Mouse (Mus musculus) hindbrain, embryonic 12.5 days (tissue): ENCODE measurements at regions not wholly inside any gene's neighbourhood (a gene's known extent, or its start where the extent isn't known, plus 50 kb on each side); places are given as distances from the start of the nearest gene placed in this dataset.

Experiments used
- ATAC-seq: fragments of 200-750 bp; cut with Nextera tagmentation; 2 replicates; pipeline ENCODE4 v1.8.0; 2017; ENCODE audit warnings: moderate TSS enrichment; ENCODE audit not compliant: low FRiP score
- H3K27ac ChIP-seq: fragments of 300-500 bp; sonication (generic); 2 replicates; pipeline ENCODE4 v1.5.1; 2016; ENCODE audit warnings: mild to moderate bottlenecking
- H3K27me3 ChIP-seq: fragments of 300-500 bp; sonication (generic); 2 replicates; pipeline ENCODE4 v1.6.1; 2016; ENCODE audit warnings: mild to moderate bottlenecking
- H3K36me3 ChIP-seq: fragments of 300-500 bp; sonication (generic); 2 replicates; pipeline ENCODE4 v1.6.1; 2016; ENCODE audit warnings: mild to moderate bottlenecking
- H3K4me1 ChIP-seq: fragments of 300-500 bp; sonication (generic); 2 replicates; pipeline ENCODE4 v1.6.1; 2016
- H3K4me2 ChIP-seq: fragments of 300-500 bp; sonication (generic); replicated peaks from 2 replicates; pipeline ENCODE4 v1.6.1; 2016; ENCODE audit warnings: mild to moderate bottlenecking
- H3K4me3 ChIP-seq: fragments of 300-500 bp; sonication (generic); 2 replicates; pipeline ENCODE4 v1.5.1; 2016; ENCODE audit warnings: mild to moderate bottlenecking
- H3K9ac ChIP-seq: fragments of 300-500 bp; sonication (generic); 2 replicates; pipeline ENCODE4 v1.6.1; 2016; ENCODE audit warnings: mild to moderate bottlenecking, moderate library complexity
- H3K9me3 ChIP-seq: fragments of 300-500 bp; sonication (generic); replicated peaks from 2 replicates; pipeline ENCODE4 v1.6.1; 2016; ENCODE audit warnings: mild to moderate bottlenecking
- WGBS: fragments of 180-500 bp; shearing (Covaris S2); methylation state at CpG from one replicate; pipeline ENCODE4 v1.1.7; 2016; 5-methylcytosine and 5-hydroxymethylcytosine counted together

GRCm38 (mm10) chr7:75063816-75064215 lies 245.2 kb downstream of the Sv2b start:
- WGBS: 67% methylated on average over 2 of the region's 2 CpGs
- no peak overlapping the region for H3K9ac ChIP-seq
- no peaks in the 10 kb centered on the region for H3K27me3 ChIP-seq
- no peak overlapping the region for H3K4me2 ChIP-seq
- no peaks in the 10 kb centered on the region for H3K9me3 ChIP-seq
- no peaks in the 10 kb centered on the region for H3K4me1 ChIP-seq
- ATAC-seq: no peak
- no peak overlapping the region for H3K4me3 ChIP-seq
- H3K27ac ChIP-seq: no peak overlapping the region
- no peaks in the 10 kb centered on the region for H3K36me3 ChIP-seq

GRCm38 (mm10) chr7:75050231-75050630 lies 258.8 kb downstream of the Sv2b start:
- Histone ChIP-seq H3K27ac (no peak overlapping the region), H3K4me2 (no peak overlapping the region), H3K9ac (no peak overlapping the region), H3K9me3 (no peaks in the 10 kb centered on the region), H3K36me3 (no peaks in the 10 kb centered on the region), H3K4me3 (no peak overlapping the region), H3K27me3 (no peaks in the 10 kb centered on the region), H3K4me1 (no peaks in the 10 kb centered on the region)
- 89% methylated on average over 1 of the region's 1 CpGs for WGBS
- no peak for ATAC-seq

- H3K27ac ChIP-seq: no peak overlapping the region
- no peak overlapping the region for H3K4me2 ChIP-seq
- WGBS: 88% methylated on average over 5 of the region's 5 CpGs
- no peaks in the 10 kb centered on the region for H3K4me1 ChIP-seq
- H3K36me3 ChIP-seq: no peaks in the 10 kb centered on the region
- H3K4me3 ChIP-seq: no peak overlapping the region
- no peak for ATAC-seq
- no peaks in the 10 kb centered on the region for H3K27me3 ChIP-seq
- no peaks in the 10 kb centered on the region for H3K9me3 ChIP-seq
- no peak overlapping the region for H3K9ac ChIP-seq
Measured at GRCm38 (mm10) chr7:75049751-75050150, 259.3 kb downstream of the Sv2b start.

- no peaks in the 10 kb centered on the region for H3K36me3 ChIP-seq
- no peaks in the 10 kb centered on the region for H3K9me3 ChIP-seq
- H3K4me2 ChIP-seq: no peak overlapping the region
- H3K4me3 ChIP-seq: no peak overlapping the region
- H3K27ac ChIP-seq: no peak overlapping the region
- no peak for ATAC-seq
- 87% methylated on average over 2 of the region's 2 CpGs for WGBS
- no peaks in the 10 kb centered on the region for H3K4me1 ChIP-seq
- no peaks in the 10 kb centered on the region for H3K27me3 ChIP-seq
- H3K9ac ChIP-seq: no peak overlapping the region
Measured at GRCm38 (mm10) chr7:75048822-75049221, 260.2 kb downstream of the Sv2b start.

GRCm38 (mm10) chr7:75047827-75048226 lies 261.2 kb downstream of the Sv2b start:
- Histone ChIP-seq H3K4me1 (no peaks in the 10 kb centered on the region), H3K4me3 (no peak overlapping the region), H3K9me3 (no peaks in the 10 kb centered on the region), H3K4me2 (no peak overlapping the region), H3K36me3 (no peaks in the 10 kb centered on the region), H3K27ac (no peak overlapping the region), H3K9ac (no peak overlapping the region), H3K27me3 (no peaks in the 10 kb centered on the region)
- no peak for ATAC-seq
- 88% methylated on average over 3 of the region's 3 CpGs for WGBS

GRCm38 (mm10) chr7:75040871-75041270 lies 268.2 kb downstream of the Sv2b start:
- H3K27me3 ChIP-seq: no peaks in the 10 kb centered on the region
- no peaks in the 10 kb centered on the region for H3K4me1 ChIP-seq
- H3K4me3 ChIP-seq: no peak overlapping the region
- H3K4me2 ChIP-seq: no peak overlapping the region
- H3K27ac ChIP-seq: no peak overlapping the region
- H3K9ac ChIP-seq: no peak overlapping the region
- H3K36me3 ChIP-seq: no peaks in the 10 kb centered on the region
- 70% methylated on average over 6 of the region's 6 CpGs for WGBS
- no peaks in the 10 kb centered on the region for H3K9me3 ChIP-seq
- no peak for ATAC-seq

- Histone ChIP-seq H3K36me3 (no peaks in the 10 kb centered on the region), H3K9ac (no peak overlapping the region), H3K27ac (no peak overlapping the region), H3K9me3 (no peaks in the 10 kb centered on the region), H3K4me1 (no peaks in the 10 kb centered on the region), H3K4me2 (no peak overlapping the region), H3K27me3 (no peaks in the 10 kb centered on the region), H3K4me3 (no peak overlapping the region)
- no peak for ATAC-seq
- WGBS: 36% methylated on average over 2 of the region's 2 CpGs
Measured at GRCm38 (mm10) chr7:75026191-75026590, 282.9 kb downstream of the Sv2b start.

GRCm38 (mm10) chr7:75021966-75022365 lies 287.1 kb downstream of the Sv2b start:
- H3K9ac ChIP-seq: no peak overlapping the region
- no peaks in the 10 kb centered on the region for H3K9me3 ChIP-seq
- H3K27ac ChIP-seq: no peak overlapping the region
- H3K36me3 ChIP-seq: no peaks in the 10 kb centered on the region
- no peak overlapping the region for H3K4me3 ChIP-seq
- 50% methylated on average over 6 of the region's 6 CpGs for WGBS
- H3K27me3 ChIP-seq: no peaks in the 10 kb centered on the region
- no peak overlapping the region for H3K4me2 ChIP-seq
- H3K4me1 ChIP-seq: no peaks in the 10 kb centered on the region
- ATAC-seq: no peak

GRCm38 (mm10) chr7:75018640-75019039 lies 290.4 kb downstream of the Sv2b start:
- Histone ChIP-seq H3K36me3 (no peaks in the 10 kb centered on the region), H3K4me1 (no peaks in the 10 kb centered on the region), H3K4me2 (no peak overlapping the region), H3K9me3 (no peaks in the 10 kb centered on the region), H3K27me3 (no peaks in the 10 kb centered on the region), H3K4me3 (no peak overlapping the region), H3K27ac (no peak overlapping the region), H3K9ac (no peak overlapping the region)
- WGBS: 68% methylated on average over 7 of the region's 7 CpGs
- ATAC-seq: no peak

- Histone ChIP-seq H3K27ac (no peak overlapping the region), H3K4me1 (no peaks in the 10 kb centered on the region), H3K9me3 (no peaks in the 10 kb centered on the region), H3K9ac (no peak overlapping the region), H3K27me3 (no peaks in the 10 kb centered on the region), H3K4me3 (no peak overlapping the region), H3K4me2 (no peak overlapping the region), H3K36me3 (no peaks in the 10 kb centered on the region)
- no peak for ATAC-seq
- WGBS: 86% methylated on average over 2 of the region's 2 CpGs
Measured at GRCm38 (mm10) chr7:75008481-75008880, 300.6 kb downstream of the Sv2b start.

GRCm38 (mm10) chr7:74990198-74990597 lies 318.9 kb downstream of the Sv2b start:
- Histone ChIP-seq H3K27me3 (no peaks in the 10 kb centered on the region), H3K4me3 (no peak overlapping the region), H3K9me3 (no peaks in the 10 kb centered on the region), H3K4me2 (no peak overlapping the region), H3K9ac (no peak overlapping the region), H3K4me1 (no peaks in the 10 kb centered on the region), H3K27ac (no peak overlapping the region), H3K36me3 (no peaks in the 10 kb centered on the region)
- ATAC-seq: no peak
- WGBS: 79% methylated on average over 2 of the region's 2 CpGs

GRCm38 (mm10) chr7:74979479-74979878 lies 329.6 kb downstream of the Sv2b start:
- no peaks in the 10 kb centered on the region for H3K27me3 ChIP-seq
- no peak overlapping the region for H3K4me2 ChIP-seq
- no peaks in the 10 kb centered on the region for H3K4me1 ChIP-seq
- 53% methylated on average over 2 of the region's 2 CpGs for WGBS
- no peak overlapping the region for H3K4me3 ChIP-seq
- H3K27ac ChIP-seq: no peak overlapping the region
- no peaks in the 10 kb centered on the region for H3K9me3 ChIP-seq
- H3K36me3 ChIP-seq: no peaks in the 10 kb centered on the region
- no peak overlapping the region for H3K9ac ChIP-seq
- no peak for ATAC-seq

- Histone ChIP-seq H3K9me3 (no peaks in the 10 kb centered on the region), H3K4me1 (no peaks in the 10 kb centered on the region), H3K36me3 (no peaks in the 10 kb centered on the region), H3K4me2 (no peak overlapping the region), H3K27ac (no peak overlapping the region), H3K9ac (no peak overlapping the region), H3K27me3 (no peaks in the 10 kb centered on the region), H3K4me3 (no peak overlapping the region)
- no peak for ATAC-seq
Measured at GRCm38 (mm10) chr7:74975986-74976385, 333.1 kb downstream of the Sv2b start.

- no peak overlapping the region for H3K4me2 ChIP-seq
- H3K27ac ChIP-seq: no peak overlapping the region
- H3K36me3 ChIP-seq: no peaks in the 10 kb centered on the region
- H3K9me3 ChIP-seq: no peaks in the 10 kb centered on the region
- no peak for ATAC-seq
- H3K27me3 ChIP-seq: no peaks in the 10 kb centered on the region
- no peaks in the 10 kb centered on the region for H3K4me1 ChIP-seq
- H3K4me3 ChIP-seq: no peak overlapping the region
- 86% methylated on average over 3 of the region's 3 CpGs for WGBS
- no peak overlapping the region for H3K9ac ChIP-seq
Measured at GRCm38 (mm10) chr7:74974448-74974847, 334.6 kb downstream of the Sv2b start.
